Mouse (Mus musculus) CD4-positive, CD25-positive, alpha-beta regulatory T cell, adult 4 months (primary cell): ENCODE data around the gene Fhl3. TPM values are rescaled to one million over a fixed set of nuclear protein-coding genes. Genes with fewer than 3 reads are reported as not detected.

Experiments
- ATAC-seq: one replicate; pipeline ENCODE4 v1.8.0; 2017
- polyA plus RNA-seq, 2 experiments: library from polyadenylated mRNA; unstranded; fragments of 100-300 nt; shearing (Covaris generic); gene quantifications; one replicate each; pipeline ENCODE4 v1.2.1; 2017

Gene Fhl3
- 10 to 100 TPM in 1 of 2 experiments, 1 to 10 TPM in 1; 6.6 to 11.0 TPM for polyA plus RNA-seq

GRCm38 (mm10) chr4:124700248-124700971 is at the start of gene Fhl3:
Gene Fhl3 (plus strand): TSS chr4:124700701.
- peak; percentile 46 for ATAC-seq

- ATAC-seq = no peak
Measured at GRCm38 (mm10) chr4:124652886-124653285, 47.6 kb upstream of the Fhl3 start.

- no peak for ATAC-seq
Measured at GRCm38 (mm10) chr4:124656518-124656853, 44.0 kb upstream of the Fhl3 start, which contains the start of gene Pou3f1. Gene Pou3f1 (plus strand): TSS chr4:124656807.

GRCm38 (mm10) chr4:124656854-124657650 is 43.4 kb upstream of the Fhl3 start:
- peak; percentile 57 for ATAC-seq

GRCm38 (mm10) chr4:124657781-124658180 is 42.7 kb upstream of the Fhl3 start:
- peak; percentile 26 for ATAC-seq

GRCm38 (mm10) chr4:124658412-124658851 is 42.1 kb upstream of the Fhl3 start:
- no peak for ATAC-seq

GRCm38 (mm10) chr4:124659251-124660217 is 41.0 kb upstream of the Fhl3 start:
- ATAC-seq = no peak

GRCm38 (mm10) chr4:124660603-124661002 is 39.9 kb upstream of the Fhl3 start:
- ATAC-seq = no peak

- no peak for ATAC-seq
Measured at GRCm38 (mm10) chr4:124663034-124663433, 37.5 kb upstream of the Fhl3 start.

GRCm38 (mm10) chr4:124664185-124664584 is 36.3 kb upstream of the Fhl3 start:
- no peak for ATAC-seq

- ATAC-seq = no peak
Measured at GRCm38 (mm10) chr4:124664604-124665003, 35.9 kb upstream of the Fhl3 start.

- no peak for ATAC-seq
Measured at GRCm38 (mm10) chr4:124667476-124668033, 32.9 kb upstream of the Fhl3 start.

GRCm38 (mm10) chr4:124668078-124668477 is 32.4 kb upstream of the Fhl3 start:
- no peak for ATAC-seq

GRCm38 (mm10) chr4:124670232-124670631 is 30.3 kb upstream of the Fhl3 start:
- no peak for ATAC-seq

- no peak for ATAC-seq
Measured at GRCm38 (mm10) chr4:124671583-124671982, 28.9 kb upstream of the Fhl3 start.

- no peak for ATAC-seq
Measured at GRCm38 (mm10) chr4:124672347-124673320, 27.9 kb upstream of the Fhl3 start.

GRCm38 (mm10) chr4:124674334-124675032 is 26.0 kb upstream of the Fhl3 start:
- no peak for ATAC-seq

- no peak for ATAC-seq
Measured at GRCm38 (mm10) chr4:124675037-124675436, 25.5 kb upstream of the Fhl3 start.

- no peak for ATAC-seq
Measured at GRCm38 (mm10) chr4:124675958-124676357, 24.5 kb upstream of the Fhl3 start.

- ATAC-seq = peak; percentile 51
Measured at GRCm38 (mm10) chr4:124682270-124682669, 18.2 kb upstream of the Fhl3 start.
